Mouse (Mus musculus): Measurements from ENCODE around the gene Nampt. TPM values are rescaled to one million over a fixed set of nuclear protein-coding genes. Genes with fewer than 3 reads are reported as not detected.

Nampt gene
- 21.0 TPM for polyA plus RNA-seq (2017; shearing (Covaris generic))

DNA sequence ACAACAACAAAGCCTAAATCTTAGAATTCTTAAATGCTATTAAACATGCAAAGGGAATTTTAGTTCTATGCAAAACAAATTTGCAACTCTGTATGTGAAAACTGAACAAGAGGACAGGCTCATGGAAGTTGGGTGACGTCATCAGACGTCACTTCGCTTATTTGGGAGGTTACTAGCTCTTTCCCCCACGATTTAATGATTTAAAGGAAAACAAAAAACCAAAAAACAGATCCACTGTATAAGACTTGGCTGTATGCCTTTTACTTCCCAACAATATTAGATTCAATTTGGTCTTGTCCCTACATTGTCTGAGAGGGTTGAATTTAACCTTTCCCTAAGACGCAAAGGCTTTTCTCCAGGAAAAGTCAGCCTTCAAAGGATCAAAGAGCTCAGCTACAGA lies at the start of gene Nampt:
Nampt (plus strand) TSS at position 130 of the 400 bp plus-strand sequence.

Other genes starting within 250 kb of the Nampt start
- 81.2 TPM for gene Sypl, start 134.3 kb downstream of the Nampt start, polyA plus RNA-seq (2017; shearing (Covaris generic))